Mouse (Mus musculus): ENCODE measurements around the gene Fscn3. TPM values are rescaled to one million over a fixed set of nuclear protein-coding genes. Genes with fewer than 3 reads are reported as not detected.

Gene Fscn3
- polyA plus RNA-seq, 1 experiment from 2014 or later, result not detected

GRCm38 (mm10) chr6:28429870-28430269 lies 2.3 kb downstream of the Fscn3 start:
- Histone ChIP-seq H3K36me3 (ENCODE audit: control insufficient read depth, insufficient read depth, low read length) (peaks cover 23% of the 10 kb centered on the region), H3K9ac (ENCODE audit: low read length) (no peak overlapping the region), H3K4me1 (ENCODE audit: control insufficient read depth in 2 of 2, insufficient read depth in 2 of 2, low read length in 2 of 2) (peaks cover 2 to 3% of the 10 kb centered on the region in 2 experiments; a peak in 2 of 4 replicates), H3K4me3 (ENCODE audit: control insufficient read depth in 1 of 2, insufficient read depth in 1 of 2, low read depth in 1 of 2, low read length in 2 of 2) (no peak overlapping the region), H3K9me3 (ENCODE audit: control insufficient read depth, low read length) (no peaks in the 10 kb centered on the region), H3K4me2 (ENCODE audit: low read length) (no peak overlapping the region), H3K27ac (replicated peaks in 1 of 2; ENCODE audit: control insufficient read depth in 1 of 2, insufficient read depth in 1 of 2, low read depth in 2 of 2, low read length in 2 of 2) (no peak overlapping the region), H3K27me3 (ENCODE audit: control insufficient read depth, insufficient read depth, low read length) (no peaks in the 10 kb centered on the region)
- no peak for ATAC-seq (ENCODE audit: insufficient number of reproducible peaks, insufficient read depth, low FRiP score, low read depth)
- 75% methylated on average over 11 of the region's 11 CpGs for WGBS

GRCm38 (mm10) chr6:28430795-28431537 lies 3.4 kb downstream of the Fscn3 start:
- Histone ChIP-seq H3K4me3 (ENCODE audit: control insufficient read depth in 1 of 2, insufficient read depth in 1 of 2, low read depth in 1 of 2, low read length in 2 of 2) (no peak overlapping the region), H3K36me3 (ENCODE audit: control insufficient read depth, insufficient read depth, low read length) (peaks cover 13% of the 10 kb centered on the region), H3K27ac (replicated peaks in 1 of 2; ENCODE audit: control insufficient read depth in 1 of 2, insufficient read depth in 1 of 2, low read depth in 2 of 2, low read length in 2 of 2) (no peak overlapping the region), H3K9ac (ENCODE audit: low read length) (no peak overlapping the region), H3K27me3 (ENCODE audit: control insufficient read depth, insufficient read depth, low read length) (no peaks in the 10 kb centered on the region), H3K4me2 (ENCODE audit: low read length) (no peak overlapping the region), H3K4me1 (ENCODE audit: control insufficient read depth in 2 of 2, insufficient read depth in 2 of 2, low read length in 2 of 2) (no peaks in the 10 kb centered on the region), H3K9me3 (ENCODE audit: control insufficient read depth, low read length) (no peaks in the 10 kb centered on the region)
- ATAC-seq (ENCODE audit: insufficient number of reproducible peaks, insufficient read depth, low FRiP score, low read depth), result no peak
- 75% methylated on average over 10 of the region's 10 CpGs for WGBS

GRCm38 (mm10) chr6:28431538-28431855 lies 3.9 kb downstream of the Fscn3 start:
- H3K27ac ChIP-seq (replicated peaks in 1 of 2; ENCODE audit: control insufficient read depth in 1 of 2, insufficient read depth in 1 of 2, low read depth in 2 of 2, low read length in 2 of 2), result no peak overlapping the region
- H3K9ac ChIP-seq (ENCODE audit: low read length), result no peak overlapping the region
- H3K36me3 ChIP-seq (ENCODE audit: control insufficient read depth, insufficient read depth, low read length), result peaks cover 8% of the 10 kb centered on the region; the same call in 1 of the 2 replicates
- H3K9me3 ChIP-seq (ENCODE audit: control insufficient read depth, low read length), result no peaks in the 10 kb centered on the region
- no peak overlapping the region for H3K4me3 ChIP-seq (ENCODE audit: control insufficient read depth in 1 of 2, insufficient read depth in 1 of 2, low read depth in 1 of 2, low read length in 2 of 2)
- H3K4me1 ChIP-seq (ENCODE audit: control insufficient read depth in 2 of 2, insufficient read depth in 2 of 2, low read length in 2 of 2), result no peaks in the 10 kb centered on the region
- WGBS, result 64% methylated on average over 6 of the region's 6 CpGs
- no peak overlapping the region for H3K4me2 ChIP-seq (ENCODE audit: low read length)
- H3K27me3 ChIP-seq (ENCODE audit: control insufficient read depth, insufficient read depth, low read length), result no peaks in the 10 kb centered on the region
- no peak for ATAC-seq (ENCODE audit: insufficient number of reproducible peaks, insufficient read depth, low FRiP score, low read depth)

- Histone ChIP-seq H3K4me1 (ENCODE audit: control insufficient read depth in 2 of 2, insufficient read depth in 2 of 2, low read length in 2 of 2) (no peaks in the 10 kb centered on the region), H3K9me3 (ENCODE audit: control insufficient read depth, low read length) (no peaks in the 10 kb centered on the region), H3K27ac (replicated peaks in 1 of 2; ENCODE audit: control insufficient read depth in 1 of 2, insufficient read depth in 1 of 2, low read depth in 2 of 2, low read length in 2 of 2) (no peak overlapping the region), H3K9ac (ENCODE audit: low read length) (no peak overlapping the region), H3K4me2 (ENCODE audit: low read length) (no peak overlapping the region), H3K4me3 (ENCODE audit: control insufficient read depth in 1 of 2, insufficient read depth in 1 of 2, low read depth in 1 of 2, low read length in 2 of 2) (no peak overlapping the region), H3K27me3 (ENCODE audit: control insufficient read depth, insufficient read depth, low read length) (peaks cover 37% of the 10 kb centered on the region), H3K36me3 (ENCODE audit: control insufficient read depth, insufficient read depth, low read length) (no peaks in the 10 kb centered on the region)
- no peak for ATAC-seq (ENCODE audit: insufficient number of reproducible peaks, insufficient read depth, low FRiP score, low read depth)
- 74% methylated on average over 7 of the region's 7 CpGs for WGBS
Measured at GRCm38 (mm10) chr6:28447937-28448336, 20.3 kb downstream of the Fscn3 start.

- no peak for ATAC-seq (ENCODE audit: insufficient number of reproducible peaks, insufficient read depth, low FRiP score, low read depth)
- Histone ChIP-seq H3K27me3 (ENCODE audit: control insufficient read depth, insufficient read depth, low read length) (peaks cover 41% of the 10 kb centered on the region), H3K4me1 (ENCODE audit: control insufficient read depth in 2 of 2, insufficient read depth in 2 of 2, low read length in 2 of 2) (no peaks in the 10 kb centered on the region), H3K4me3 (ENCODE audit: control insufficient read depth in 1 of 2, insufficient read depth in 1 of 2, low read depth in 1 of 2, low read length in 2 of 2) (no peak within 1 kb of the TSS), H3K36me3 (ENCODE audit: control insufficient read depth, insufficient read depth, low read length) (no peaks in the 10 kb centered on the region), H3K4me2 (ENCODE audit: low read length) (no peak within 1 kb of the TSS), H3K9me3 (ENCODE audit: control insufficient read depth, low read length) (no peaks in the 10 kb centered on the region), H3K9ac (ENCODE audit: low read length) (no peak within 1 kb of the TSS), H3K27ac (replicated peaks in 1 of 2; ENCODE audit: control insufficient read depth in 1 of 2, insufficient read depth in 1 of 2, low read depth in 2 of 2, low read length in 2 of 2) (no peak within 1 kb of the TSS)
- WGBS, result 63% methylated on average over 2 of the region's 2 CpGs
Measured at GRCm38 (mm10) chr6:28449253-28449652, 21.7 kb downstream of the Fscn3 start, which contains the start of gene Pax4. Gene Pax4, minus strand, starts transcription at chr6:28449353.

- Histone ChIP-seq H3K36me3 (ENCODE audit: control insufficient read depth, insufficient read depth, low read length) (no peaks in the 10 kb centered on the region), H3K27me3 (ENCODE audit: control insufficient read depth, insufficient read depth, low read length) (peaks cover 41% of the 10 kb centered on the region), H3K4me1 (ENCODE audit: control insufficient read depth in 2 of 2, insufficient read depth in 2 of 2, low read length in 2 of 2) (no peaks in the 10 kb centered on the region), H3K4me2 (ENCODE audit: low read length) (no peak overlapping the region), H3K9ac (ENCODE audit: low read length) (no peak overlapping the region), H3K4me3 (ENCODE audit: control insufficient read depth in 1 of 2, insufficient read depth in 1 of 2, low read depth in 1 of 2, low read length in 2 of 2) (no peak overlapping the region), H3K9me3 (ENCODE audit: control insufficient read depth, low read length) (no peaks in the 10 kb centered on the region), H3K27ac (replicated peaks in 1 of 2; ENCODE audit: control insufficient read depth in 1 of 2, insufficient read depth in 1 of 2, low read depth in 2 of 2, low read length in 2 of 2) (no peak overlapping the region)
- WGBS, result 9% methylated on average over 5 of the region's 5 CpGs
- ATAC-seq (ENCODE audit: insufficient number of reproducible peaks, insufficient read depth, low FRiP score, low read depth), result no peak
Measured at GRCm38 (mm10) chr6:28450481-28450880, 22.9 kb downstream of the Fscn3 start.

- Histone ChIP-seq H3K36me3 (ENCODE audit: control insufficient read depth, insufficient read depth, low read length) (no peaks in the 10 kb centered on the region), H3K4me1 (ENCODE audit: control insufficient read depth in 2 of 2, insufficient read depth in 2 of 2, low read length in 2 of 2) (no peaks in the 10 kb centered on the region), H3K4me3 (ENCODE audit: control insufficient read depth in 1 of 2, insufficient read depth in 1 of 2, low read depth in 1 of 2, low read length in 2 of 2) (no peak overlapping the region), H3K27me3 (ENCODE audit: control insufficient read depth, insufficient read depth, low read length) (peaks cover 41% of the 10 kb centered on the region), H3K4me2 (ENCODE audit: low read length) (no peak overlapping the region), H3K9me3 (ENCODE audit: control insufficient read depth, low read length) (no peaks in the 10 kb centered on the region), H3K27ac (replicated peaks in 1 of 2; ENCODE audit: control insufficient read depth in 1 of 2, insufficient read depth in 1 of 2, low read depth in 2 of 2, low read length in 2 of 2) (no peak overlapping the region), H3K9ac (ENCODE audit: low read length) (no peak overlapping the region)
- ATAC-seq (ENCODE audit: insufficient number of reproducible peaks, insufficient read depth, low FRiP score, low read depth), result no peak
- under 1% methylated on average over 12 of the region's 12 CpGs for WGBS
Measured at GRCm38 (mm10) chr6:28450977-28451376, 23.4 kb downstream of the Fscn3 start.

- Histone ChIP-seq H3K9ac (ENCODE audit: low read length) (no peak overlapping the region), H3K4me2 (ENCODE audit: low read length) (no peak overlapping the region), H3K4me1 (ENCODE audit: control insufficient read depth in 2 of 2, insufficient read depth in 2 of 2, low read length in 2 of 2) (no peaks in the 10 kb centered on the region), H3K9me3 (ENCODE audit: control insufficient read depth, low read length) (no peaks in the 10 kb centered on the region), H3K4me3 (ENCODE audit: control insufficient read depth in 1 of 2, insufficient read depth in 1 of 2, low read depth in 1 of 2, low read length in 2 of 2) (no peak overlapping the region), H3K27ac (replicated peaks in 1 of 2; ENCODE audit: control insufficient read depth in 1 of 2, insufficient read depth in 1 of 2, low read depth in 2 of 2, low read length in 2 of 2) (no peak overlapping the region), H3K36me3 (ENCODE audit: control insufficient read depth, insufficient read depth, low read length) (no peaks in the 10 kb centered on the region), H3K27me3 (ENCODE audit: control insufficient read depth, insufficient read depth, low read length) (no peaks in the 10 kb centered on the region)
- no peak for ATAC-seq (ENCODE audit: insufficient number of reproducible peaks, insufficient read depth, low FRiP score, low read depth)
Measured at GRCm38 (mm10) chr6:28459221-28459668, 31.7 kb downstream of the Fscn3 start.

Measured in heart, embryonic 14.5 days (tissue).